Mouse (Mus musculus) cerebellum, adult (tissue): ENCODE measurements around the gene Tmod2.

ENCODE experiments used
- ATAC-seq: cut with Nextera tagmentation; 2 replicates; pipeline ENCODE4 v1.9.2; 2017; ENCODE audit warnings: mild to moderate bottlenecking, moderate library complexity, mixed read lengths; ENCODE audit not compliant: insufficient number of reproducible peaks, low FRiP score, low TSS enrichment

The Tmod2 gene

GRCm38 (mm10) chr9:75607496-75607895, 3.6 kb downstream of the Tmod2 start:
- ATAC-seq, result no peak

DNA sequence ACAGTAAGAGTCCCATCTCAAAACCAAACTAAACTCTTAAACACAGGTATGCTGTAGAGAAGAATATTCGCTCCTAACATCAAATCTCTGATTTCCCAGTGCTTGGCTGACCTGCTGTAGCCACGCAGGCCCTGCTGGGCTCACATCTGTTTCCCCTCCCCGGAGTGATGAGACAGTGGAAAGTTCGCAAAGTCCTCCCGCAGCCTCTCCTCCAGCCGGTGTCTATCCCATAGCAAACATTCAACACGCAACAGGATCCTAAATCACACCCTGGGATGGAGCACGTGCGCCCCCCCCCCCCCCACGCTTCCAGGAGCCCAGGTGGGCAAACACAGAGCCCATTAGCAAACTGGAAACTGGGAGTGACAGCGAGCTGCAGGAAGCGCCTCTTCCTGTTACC, 9.6 kb downstream of the Tmod2 start:
- no peak for ATAC-seq

GRCm38 (mm10) chr9:75600166-75600934, 10.8 kb downstream of the Tmod2 start:
- ATAC-seq, result 0 out of 2 replicates have a peak, but pooled peaks have one; percentile 12

DNA sequence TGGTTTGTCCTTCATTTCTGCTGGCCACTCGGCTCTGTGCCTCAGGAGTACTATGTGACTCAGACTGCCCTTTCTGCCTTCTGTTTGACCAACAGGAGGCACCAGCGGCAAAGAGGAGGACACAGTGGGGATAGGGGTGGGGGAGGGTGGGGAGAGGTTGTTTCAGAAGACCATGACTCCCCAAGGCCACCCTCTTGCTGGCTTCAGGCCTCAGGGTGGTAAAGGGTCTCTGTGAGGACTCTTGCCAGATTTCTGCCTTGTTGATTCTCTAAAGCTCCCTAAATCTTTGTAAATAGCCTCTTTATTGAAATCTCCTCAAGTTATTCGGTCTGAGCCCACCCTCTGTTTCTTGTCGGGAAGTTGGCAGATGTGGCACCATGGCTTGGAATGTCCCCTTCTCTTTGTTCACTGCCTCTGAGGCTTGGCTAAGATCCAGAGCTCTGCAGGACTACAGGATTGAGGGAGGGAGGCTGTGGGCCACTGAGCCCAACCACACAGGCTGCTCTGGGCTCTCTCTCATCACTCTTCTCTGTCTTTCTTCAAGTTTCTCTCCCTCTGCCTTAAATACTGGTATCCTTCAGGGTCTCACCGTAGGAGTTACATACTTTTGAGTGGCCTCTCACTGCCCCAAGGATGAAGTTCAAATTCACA, 11.8 kb downstream of the Tmod2 start:
- peak; percentile 57; the same call in 1 of the 2 replicates for ATAC-seq

DNA sequence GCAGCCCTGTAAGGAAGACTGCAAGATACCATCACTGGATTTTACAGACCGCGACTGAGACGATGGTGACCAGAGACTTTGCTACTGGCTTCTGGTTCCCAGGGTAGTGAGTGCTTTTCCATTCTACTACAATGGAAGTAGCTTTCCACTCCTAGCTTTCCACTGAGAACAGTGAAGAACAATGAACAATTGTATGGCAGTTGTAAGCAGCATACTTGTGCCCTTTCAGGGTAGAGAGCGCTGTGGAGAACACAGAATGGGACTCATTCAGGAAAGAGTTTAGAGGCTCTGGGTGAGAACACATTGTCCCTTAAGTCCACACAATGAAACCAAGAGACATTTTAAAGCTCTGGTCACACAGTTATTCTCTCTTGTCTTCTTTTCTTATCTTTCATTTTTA, 13.5 kb downstream of the Tmod2 start:
- no peak for ATAC-seq

DNA sequence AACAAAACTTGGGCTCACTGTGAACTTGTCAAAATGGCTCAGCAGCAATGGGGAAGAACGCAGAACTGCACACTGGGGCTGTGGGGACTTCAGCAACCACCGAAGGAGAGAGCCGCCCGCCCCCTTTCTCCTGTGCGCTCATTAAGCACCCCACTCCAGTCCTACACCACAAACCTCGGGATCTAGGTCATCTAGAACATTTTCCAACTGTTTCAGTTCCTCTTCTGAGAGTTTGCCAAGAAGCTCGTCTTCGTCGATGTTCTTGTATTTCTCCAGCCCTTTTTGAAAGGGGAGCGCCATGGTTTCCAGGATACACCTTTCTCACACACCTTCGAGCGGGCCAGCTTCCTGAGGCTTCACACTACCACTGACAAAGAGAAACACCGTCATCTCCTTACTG, 14.1 kb downstream of the Tmod2 start:
- no peak for ATAC-seq

GRCm38 (mm10) chr9:75593481-75593880, 17.6 kb downstream of the Tmod2 start:
- ATAC-seq, result no peak

DNA sequence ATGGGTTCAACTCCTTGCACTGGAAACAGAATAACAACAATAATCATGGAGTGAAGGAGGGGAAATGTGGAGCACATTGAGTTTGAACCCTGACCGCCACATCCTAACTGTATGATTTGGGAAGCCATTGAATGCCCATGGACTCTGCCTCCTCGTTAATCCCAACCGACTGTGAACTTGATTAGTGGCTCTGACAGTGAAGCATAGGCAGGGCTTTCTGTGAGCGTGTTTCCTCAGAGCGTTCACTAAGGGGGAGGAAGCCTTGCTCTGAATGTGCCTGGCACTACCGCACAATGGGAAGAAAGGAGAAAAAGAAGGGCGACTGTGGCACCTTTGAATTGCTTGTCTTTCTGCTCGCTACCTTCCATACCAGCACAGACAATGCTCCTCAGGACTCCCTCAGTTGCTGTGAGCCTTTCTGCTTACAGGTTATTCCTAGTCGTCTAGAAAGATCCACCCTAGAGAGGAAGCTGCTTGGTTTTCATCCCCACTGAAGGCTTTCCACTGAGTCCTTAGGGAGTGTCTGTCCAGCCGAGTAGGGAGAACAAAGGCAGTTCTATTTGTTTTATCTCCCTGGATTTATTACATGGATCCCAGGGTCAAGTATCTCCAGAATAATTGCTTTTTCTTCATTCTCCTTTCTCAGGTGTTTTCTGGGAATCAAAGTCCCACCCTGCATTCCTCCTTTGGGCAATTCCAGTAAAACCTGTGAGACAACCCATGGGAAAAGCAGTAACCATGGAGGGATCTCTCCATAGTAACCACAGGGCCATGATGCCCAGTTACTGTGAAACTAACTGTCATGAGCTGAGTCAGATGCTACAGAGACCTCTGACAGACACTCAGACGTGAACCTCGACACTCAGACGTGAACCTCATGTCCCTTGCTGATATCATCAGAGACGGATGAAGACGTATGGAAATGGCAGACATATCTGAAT, 21.0 kb downstream of the Tmod2 start:
- no peak for ATAC-seq

- no peak for ATAC-seq
Measured at GRCm38 (mm10) chr9:75581694-75582350, 29.3 kb downstream of the Tmod2 start.

- ATAC-seq, result no peak
Measured at GRCm38 (mm10) chr9:75579321-75579720, 31.8 kb downstream of the Tmod2 start.

GRCm38 (mm10) chr9:75571036-75571942, 39.8 kb downstream of the Tmod2 start:
- no peak for ATAC-seq

DNA sequence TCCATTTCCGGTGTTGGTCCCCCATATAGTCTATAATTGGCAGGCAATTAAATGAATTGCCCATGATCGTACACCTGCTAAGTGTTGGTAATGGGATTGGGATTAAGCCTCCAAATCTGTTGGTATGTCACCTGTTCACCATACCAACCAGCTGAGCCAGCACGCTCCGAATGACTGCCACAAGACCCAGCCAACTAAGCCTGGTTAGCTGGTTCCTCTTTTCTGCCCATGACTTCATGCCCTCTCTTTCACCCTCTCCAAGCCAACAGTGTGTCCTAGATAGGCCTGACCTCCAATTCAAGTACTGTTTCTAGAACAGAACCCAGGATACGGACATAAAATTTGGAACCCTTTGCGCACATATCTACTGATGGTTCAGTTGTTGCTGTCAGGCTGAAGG, 42.7 kb downstream of the Tmod2 start:
- ATAC-seq, result no peak

DNA sequence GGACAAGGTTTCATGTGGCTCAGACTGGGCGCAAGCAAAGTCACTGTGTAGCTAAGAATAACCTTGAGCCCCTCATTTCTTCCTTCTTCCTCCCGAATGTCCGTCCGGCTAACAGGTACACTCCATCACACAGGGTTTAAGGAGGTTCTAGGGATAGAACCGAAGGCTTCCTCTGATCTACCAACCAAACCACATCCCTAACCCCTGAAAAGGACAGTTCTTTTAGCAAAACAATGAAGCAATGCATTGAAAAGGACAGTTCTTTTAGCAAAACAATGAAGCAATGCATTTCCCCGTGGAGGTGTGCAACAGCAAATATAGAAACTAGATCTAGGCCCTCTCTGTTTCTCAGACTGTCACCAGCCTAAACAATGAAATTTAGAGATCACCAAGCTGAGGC, 46.2 kb downstream of the Tmod2 start:
- no peak for ATAC-seq

- ATAC-seq, result no peak
Measured at GRCm38 (mm10) chr9:75563622-75564021, 47.5 kb downstream of the Tmod2 start.

GRCm38 (mm10) chr9:75563176-75563575, 47.9 kb downstream of the Tmod2 start:
- no peak for ATAC-seq

DNA sequence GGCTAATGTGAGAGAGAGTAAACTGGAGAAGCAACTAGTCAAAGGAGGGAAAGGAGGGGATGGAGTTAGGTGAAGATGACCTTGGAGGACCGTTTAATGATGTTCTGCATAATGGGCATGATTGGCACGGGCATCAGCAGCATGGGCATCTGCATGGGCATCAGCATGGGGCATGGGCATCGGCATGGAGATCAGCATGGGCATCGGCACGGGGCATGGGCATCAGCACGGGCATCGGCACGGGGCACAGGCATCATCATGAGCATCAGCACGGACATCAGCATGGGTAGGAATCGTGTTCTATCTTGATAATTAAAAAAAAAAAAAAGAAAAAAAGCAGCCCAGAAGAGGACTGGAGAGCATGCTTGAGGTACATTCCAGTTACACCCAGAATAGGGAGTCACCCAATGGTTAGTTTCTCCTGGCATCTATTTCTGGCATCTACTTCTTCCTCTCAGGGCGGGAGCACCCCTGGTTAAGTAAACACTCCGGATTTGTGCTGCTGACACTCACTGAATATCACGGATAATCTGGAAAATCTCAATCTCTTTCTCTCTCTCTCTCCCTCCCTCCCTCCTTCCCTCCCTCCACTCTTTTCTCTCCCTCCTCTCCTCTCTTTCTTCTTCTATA, 50.0 kb downstream of the Tmod2 start:
- no peak for ATAC-seq

GRCm38 (mm10) chr9:75560353-75560752, 50.8 kb downstream of the Tmod2 start:
- no peak for ATAC-seq

- ATAC-seq, result peak; percentile 98
Measured at GRCm38 (mm10) chr9:75559512-75560012, 51.6 kb downstream of the Tmod2 start, which contains the start of gene Tmod3. Gene Tmod3, minus strand, starts transcription at chr9:75559657.
